Comparison of ENCODE assay signal across 22 mouse cellular contexts in the genomic region with DNA sequence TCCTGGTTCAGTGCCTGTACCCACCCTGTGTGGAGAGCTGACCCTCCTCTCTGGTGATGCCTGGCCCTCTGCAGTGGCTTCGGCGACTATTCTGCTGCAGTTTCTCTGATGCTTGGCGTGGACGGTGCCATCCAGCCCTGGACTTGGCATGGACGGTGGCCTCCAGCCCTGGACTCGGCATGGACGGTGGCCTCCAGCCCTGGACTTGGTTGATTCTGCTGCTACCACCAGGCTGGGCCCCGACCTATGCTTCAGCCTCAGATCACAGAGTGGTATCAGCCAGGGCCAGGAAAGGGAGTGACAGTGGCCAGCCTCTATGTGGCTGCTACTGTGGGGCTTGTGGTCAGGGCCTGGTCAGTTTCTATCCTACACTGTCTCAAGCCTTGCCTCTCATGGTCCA. TPM values are rescaled to one million over a fixed set of nuclear protein-coding genes. Genes with fewer than 3 reads are reported as not detected.
DNase-seq lines count a peak whose midpoint lies in the region; ATAC-seq lines count a peak whose summit lies in the region.
"Had no signal": no experiment of that assay in that cellular context is flagged by ENCODE, and none has a peak within 500 bp of the region (broad histone marks: within the 10 kb centered on the region; RNA-seq: fewer than 3 reads in every experiment).

No protein-coding gene starts in this region.

- intact Hi-C loops in gastrocnemius, postnatal 36 days (cut with DNase I) = no loop called here
- intact Hi-C loops in heart, postnatal 10 days (cut with DNase I) = no loop called here

- H3K4me3 ChIP-seq in heart, embryonic 16.5 days (ENCODE audit: low read length) = no peak overlapping the region
- H3K4me3 ChIP-seq: hindbrain, embryonic 13.5 days; limb, embryonic 12.5 days; stomach, embryonic 15.5 days had no signal

- no peaks in the 10 kb centered on the region for H3K9me3 ChIP-seq in heart, embryonic 16.5 days (replicated peaks; ENCODE audit: control insufficient read depth, low read length)
- H3K9me3 ChIP-seq: hindbrain, embryonic 13.5 days; limb, embryonic 12.5 days; stomach, embryonic 15.5 days had no signal

- H3K4me2 ChIP-seq in heart, embryonic 16.5 days (ENCODE audit: low read depth, low read length) = no peak overlapping the region
- H3K4me2 ChIP-seq: hindbrain, embryonic 13.5 days; limb, embryonic 12.5 days; stomach, embryonic 15.5 days had no signal

- peaks cover 52% of the 10 kb centered on the region for H3K4me1 ChIP-seq in heart, embryonic 16.5 days (ENCODE audit: control insufficient read depth, insufficient read depth, low read length)
- H3K4me1 ChIP-seq: stomach, embryonic 15.5 days had no signal

- H3K9ac ChIP-seq in heart, embryonic 16.5 days (ENCODE audit: low read length) = peak overlapping the region; percentile 45; the same call in 1 of the 2 replicates
- H3K9ac ChIP-seq: liver, embryonic 14.5 days; stomach, embryonic 15.5 days had no signal

- 85% methylated on average over 8 of the region's 8 CpGs for WGBS in heart, embryonic 16.5 days

- peak overlapping the region; percentile 94 for H3K27ac ChIP-seq in heart, embryonic 16.5 days (ENCODE audit: low read length)
- H3K27ac ChIP-seq: hindbrain, embryonic 13.5 days; limb, embryonic 12.5 days; liver, embryonic 14.5 days; stomach, embryonic 15.5 days had no signal

- no peaks in the 10 kb centered on the region for H3K27me3 ChIP-seq in heart, embryonic 16.5 days (ENCODE audit: control insufficient read depth, insufficient read depth, low read length)
- H3K27me3 ChIP-seq: hindbrain, embryonic 13.5 days; limb, embryonic 12.5 days; stomach, embryonic 15.5 days had no signal

- peak; percentile 45 for DNase-seq in gastrocnemius, postnatal 10 days
- no peak for DNase-seq in gastrocnemius, postnatal 36 days
- DNase-seq in heart, postnatal 10 days = no peak
- peak; percentile 64 for DNase-seq in cerebellum, adult 8-10 months
- peak; percentile 61 to 72 for DNase-seq in cerebellum, postnatal 36 days
- DNase-seq in layer of hippocampus, adult 11-12 months (ENCODE audit: low spot score) = no peak
- DNase-seq: adrenal gland, adult 8-10 months; B cell, adult 2 months; layer of hippocampus, postnatal 36 days had no signal

- no peak for ATAC-seq in heart, embryonic 16.5 days (replicated peaks; ENCODE audit: extremely low read depth, insufficient read depth, low FRiP score)

- H3K36me3 ChIP-seq in heart, embryonic 16.5 days (ENCODE audit: control insufficient read depth, insufficient read depth) = 0 out of 2 replicates have a peak, but pooled peaks cover 3% of the 10 kb centered on the region
- H3K36me3 ChIP-seq: stomach, embryonic 15.5 days had no signal

RNA-seq across cellular contexts. Expression of a gene that starts 30.1 kb away (rescaled TPM):
- 10 to 100 TPM; 25.1 to 32.2 TPM for total RNA-seq in gastrocnemius, postnatal 10 days (2021)
- 1 to 10 TPM; 7.1 to 8.0 TPM for total RNA-seq in gastrocnemius, postnatal 36 days (2021)
- 8.4 and 10.4 TPM in 2 replicates for polyA plus RNA-seq in heart, embryonic 16.5 days (2015; fragmentation: Nextera tagmentation; extraction: Ambion mirVana)
- 10 to 100 TPM; 30.2 to 31.3 TPM for total RNA-seq in heart, postnatal 10 days (2021)

RNA-seq across cellular contexts. Expression of a gene that starts 47.5 kb away (rescaled TPM):
- total RNA-seq in gastrocnemius, postnatal 10 days (2021) = not detected
- not detected for total RNA-seq in gastrocnemius, postnatal 36 days (2021)
- not detected in 2 replicates for polyA plus RNA-seq in heart, embryonic 16.5 days (2015; fragmentation: Nextera tagmentation; extraction: Ambion mirVana)
- not detected for total RNA-seq in heart, postnatal 10 days (2021)
- total RNA-seq: adrenal gland, adult 8-10 months; gastrocnemius, postnatal 4 days; layer of hippocampus, adult 18-20 months; layer of hippocampus, postnatal 36 days; megakaryocyte progenitor cell, adult 5-6 weeks; midbrain, postnatal 0 days had no signal
- polyA plus RNA-seq: embryonic facial prominence, embryonic 14.5 days; intestine, embryonic 14.5 days; kidney, embryonic 14.5 days; limb, embryonic 12.5 days; liver, embryonic 14.5 days; lung, embryonic 16.5 days; stomach, embryonic 15.5 days had no signal

RNA-seq across cellular contexts. Expression of a gene that starts 53.1 kb away (rescaled TPM):
- total RNA-seq in gastrocnemius, postnatal 10 days (2021) = 10 to 100 TPM; 17.3 to 19.1 TPM
- total RNA-seq in gastrocnemius, postnatal 36 days (2021) = 10 to 100 TPM; 14.4 to 17.3 TPM
- 19.3 and 23.3 TPM in 2 replicates for polyA plus RNA-seq in heart, embryonic 16.5 days (2015; fragmentation: Nextera tagmentation; extraction: Ambion mirVana)
- 10 to 100 TPM; 27.3 to 33.4 TPM for total RNA-seq in heart, postnatal 10 days (2021)

Comparison
In these comparisons a context has a peak if more than half of its experiments do, and no peak if none do; other contexts are left out.
1. DNase-seq: peak in gastrocnemius, postnatal 10 days (single experiment), cerebellum, adult 8-10 months (single experiment) and cerebellum, postnatal 36 days (2 of 2); none in gastrocnemius, postnatal 36 days (0 of 2), heart, postnatal 10 days (0 of 2) and layer of hippocampus, adult 11-12 months (single experiment).